Mouse (Mus musculus) cerebral cortex, adult 2 months (tissue): ENCODE results near the gene Rxfp4.

Experiments used
- WGBS: fragments of 180-500 bp; shearing (Covaris S2); methylation state at CpG from one replicate; pipeline ENCODE4 v1.1.7; 2018; 5-methylcytosine and 5-hydroxymethylcytosine counted together

Rxfp4 gene

DNA sequence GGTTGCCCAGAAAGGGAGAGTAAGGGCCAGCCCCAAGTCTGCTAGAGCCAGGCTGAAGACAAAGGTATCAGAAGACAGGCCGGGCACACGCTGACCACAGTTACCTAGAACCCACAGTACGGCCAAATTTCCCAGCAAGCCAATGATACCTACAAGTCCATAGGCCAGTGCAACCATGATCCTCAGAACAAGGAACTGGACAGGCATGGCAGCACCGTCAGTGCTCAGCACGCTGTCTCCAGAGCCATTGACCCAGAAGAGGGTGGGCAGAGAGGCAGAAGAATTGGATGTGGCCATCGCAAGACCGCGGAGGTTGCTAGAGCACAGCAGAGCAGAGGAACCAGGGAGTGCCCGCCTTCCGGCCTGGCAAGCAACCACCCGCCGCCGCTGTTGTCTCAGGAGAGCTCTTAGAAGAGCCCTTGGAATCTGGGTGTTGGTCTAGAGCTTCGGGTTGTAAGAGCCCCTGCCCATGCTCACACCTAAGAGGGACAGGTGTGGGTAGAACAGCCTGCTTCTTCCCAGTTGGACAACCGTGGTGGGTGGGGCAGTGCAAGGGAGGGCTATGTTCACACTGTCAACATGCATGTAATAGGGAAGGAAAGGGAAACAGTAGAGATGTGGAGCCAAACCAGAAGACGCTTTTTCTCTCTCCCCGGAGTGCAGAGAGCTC, at the start of gene Rxfp4:
TSS of gene Rxfp4 (minus strand) at position 297 of the 670 bp plus-strand sequence.
- 89% methylated on average over 17 of the region's 17 CpGs for WGBS

DNA sequence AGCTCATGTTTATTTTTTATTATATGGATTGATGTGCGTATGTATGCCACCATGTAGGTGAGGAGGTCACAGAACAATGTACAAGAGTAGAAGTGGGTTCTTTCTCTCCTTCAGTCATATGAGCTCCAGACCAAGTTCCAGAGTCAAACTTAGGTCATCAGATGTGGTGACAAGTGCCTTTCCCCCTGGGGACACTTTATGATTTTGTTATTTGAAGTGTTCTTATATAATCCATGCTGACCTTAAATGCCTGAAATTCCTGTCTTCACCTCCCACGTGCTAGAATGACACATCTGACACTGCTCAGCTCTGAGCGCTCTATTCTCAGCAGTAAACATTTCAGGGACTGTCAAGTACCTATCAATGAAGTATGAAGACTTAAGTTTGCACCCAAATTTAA, 48.3 kb upstream of the Rxfp4 start:
- WGBS: 59% methylated on average over 3 of the region's 3 CpGs

DNA sequence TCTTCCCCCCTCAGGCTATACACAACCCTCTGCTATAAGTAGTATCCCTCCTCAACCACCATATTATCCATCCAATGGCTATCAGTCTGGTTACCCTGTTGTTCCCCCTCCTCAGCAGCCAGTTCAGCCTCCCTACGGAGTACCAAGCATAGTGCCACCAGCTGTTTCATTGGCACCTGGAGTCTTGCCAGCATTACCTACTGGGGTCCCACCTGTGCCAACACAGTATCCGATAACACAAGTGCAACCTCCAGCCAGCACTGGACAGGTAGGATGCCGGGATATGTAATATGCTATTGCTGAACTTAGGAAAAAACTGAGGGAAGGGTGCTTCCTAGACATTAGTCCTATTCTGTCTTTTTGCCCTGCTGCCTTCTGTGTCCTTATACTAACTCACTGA, 47.3 kb upstream of the Rxfp4 start:
- WGBS: 57% methylated on average over 3 of the region's 3 CpGs

DNA sequence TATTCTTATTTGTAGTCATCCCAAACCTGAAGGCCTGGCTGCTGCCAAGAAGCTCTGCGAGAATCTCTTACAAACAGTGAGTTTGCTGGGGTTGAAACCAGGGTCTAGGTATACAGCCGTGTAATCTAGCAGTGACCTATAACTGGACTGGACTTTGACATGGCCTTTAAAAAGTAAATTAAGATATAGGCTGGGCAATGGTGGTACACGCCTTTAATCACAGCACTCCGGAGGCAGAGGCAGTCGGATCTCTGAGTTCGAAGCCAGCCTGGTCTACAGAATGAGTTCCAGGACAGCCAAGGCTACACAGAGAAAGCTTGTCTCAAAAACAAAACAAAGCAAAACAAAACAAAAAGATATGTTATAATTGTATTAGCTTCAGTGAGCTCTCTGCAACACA, 45.9 kb upstream of the Rxfp4 start:
- 94% methylated on average over 6 of the region's 6 CpGs for WGBS

DNA sequence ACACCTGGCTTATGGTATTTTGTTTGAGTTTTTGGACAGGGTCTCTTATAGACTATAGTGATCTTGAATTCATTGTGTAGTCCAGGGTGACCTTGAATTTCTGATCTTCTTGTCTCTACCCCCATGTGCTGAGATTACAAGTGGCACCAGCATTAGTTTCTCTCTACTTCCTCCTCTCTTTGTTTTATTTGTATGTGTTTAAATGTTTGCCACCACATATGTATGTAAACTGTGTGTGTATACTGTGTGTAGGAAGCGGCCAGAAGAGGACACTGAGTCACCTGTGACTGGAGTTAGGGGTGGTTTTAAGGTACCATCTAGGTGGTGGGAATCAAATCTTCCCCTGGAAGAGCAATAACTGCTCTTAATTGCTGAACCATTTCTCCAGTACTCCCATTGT, 45.1 kb upstream of the Rxfp4 start:
- 88% methylated on average over 1 of the region's 1 CpGs for WGBS

DNA sequence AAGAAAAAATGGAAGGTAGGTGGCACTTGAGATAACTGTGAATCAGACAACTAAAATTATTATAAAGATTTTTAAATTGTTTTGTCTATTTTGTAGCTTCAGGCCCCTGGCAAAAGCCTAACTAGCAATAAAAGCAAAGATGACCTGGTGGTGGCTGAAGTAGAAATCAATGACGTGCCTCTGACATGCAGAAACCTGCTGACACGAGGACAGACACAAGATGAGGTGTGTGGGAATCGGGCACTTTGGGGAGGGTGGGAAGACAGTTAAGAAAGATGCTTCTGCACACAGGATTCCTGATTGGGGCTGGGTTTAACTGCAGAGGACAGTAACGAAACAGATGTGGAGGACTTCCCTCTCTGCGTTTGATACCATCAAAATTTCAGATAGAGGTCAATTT, 36.1 kb upstream of the Rxfp4 start:
- WGBS: 74% methylated on average over 5 of the region's 5 CpGs

DNA sequence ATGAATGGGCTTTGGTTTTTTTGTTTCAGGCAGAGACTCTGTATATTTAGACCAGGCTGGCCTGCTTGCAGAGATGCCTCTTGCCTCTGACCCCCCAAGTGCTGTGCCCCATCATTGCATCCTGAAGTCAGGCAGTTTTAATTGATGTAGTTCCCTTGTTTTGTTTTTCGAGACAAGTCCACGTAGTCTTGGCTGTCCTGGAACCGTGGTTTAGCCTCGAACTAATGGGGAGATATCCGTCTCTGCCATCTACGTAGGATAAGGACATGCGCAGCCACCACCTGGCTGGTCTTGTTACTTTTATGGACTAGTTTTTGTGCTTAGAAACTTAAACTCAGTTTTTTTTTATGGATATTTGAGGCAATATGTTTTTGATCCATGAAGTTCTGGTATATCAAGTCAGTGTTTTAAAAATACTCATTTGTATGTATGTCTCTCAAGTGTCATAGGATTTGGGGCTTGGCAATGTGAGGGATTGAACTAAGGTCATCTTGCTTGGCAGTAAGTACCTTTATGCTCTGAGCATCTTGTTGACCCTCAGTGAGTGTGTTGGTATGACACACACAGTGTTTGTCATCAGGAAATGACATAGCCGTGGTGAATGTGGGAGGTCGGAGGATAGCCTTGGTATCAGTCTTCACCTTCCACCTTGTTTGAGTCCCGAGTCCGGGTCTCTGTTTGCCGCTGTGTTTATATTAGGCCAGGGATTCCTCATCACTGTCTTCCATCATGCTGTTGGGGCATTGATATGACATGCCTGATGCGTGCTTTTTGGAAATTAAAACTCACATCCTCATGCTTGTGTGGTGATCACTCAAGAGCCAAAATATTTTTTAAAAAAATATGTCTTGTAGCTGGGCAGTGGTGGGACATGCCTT, 34.0 kb upstream of the Rxfp4 start:
- WGBS: 30% methylated on average over 13 of the region's 13 CpGs

DNA sequence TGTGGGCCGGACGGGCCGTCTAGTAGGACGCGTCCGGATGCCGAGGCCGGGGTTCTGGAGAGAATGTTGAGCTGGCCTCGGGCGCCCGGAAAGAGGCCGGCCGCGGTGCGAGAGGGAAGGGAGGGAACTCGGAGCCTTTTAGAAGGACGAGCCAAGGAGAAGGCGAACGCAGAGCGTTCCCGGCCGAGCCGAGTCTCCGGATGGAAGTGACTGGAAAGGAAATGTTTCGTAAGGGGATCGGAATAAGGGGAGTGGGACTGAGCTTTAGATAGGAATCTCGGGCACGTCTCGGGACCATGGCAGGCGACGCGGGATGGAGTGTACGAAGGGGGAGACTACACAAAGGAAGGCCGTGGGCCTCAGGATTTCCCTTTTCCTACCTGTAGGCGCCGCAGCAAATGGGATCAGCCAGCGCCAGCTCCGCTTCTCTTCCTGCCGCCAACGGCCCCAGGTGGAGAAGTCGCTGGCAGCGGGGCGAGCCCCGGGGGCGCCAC, 33.1 kb upstream of the Rxfp4 start:
- under 1% methylated on average over 45 of the region's 45 CpGs for WGBS

DNA sequence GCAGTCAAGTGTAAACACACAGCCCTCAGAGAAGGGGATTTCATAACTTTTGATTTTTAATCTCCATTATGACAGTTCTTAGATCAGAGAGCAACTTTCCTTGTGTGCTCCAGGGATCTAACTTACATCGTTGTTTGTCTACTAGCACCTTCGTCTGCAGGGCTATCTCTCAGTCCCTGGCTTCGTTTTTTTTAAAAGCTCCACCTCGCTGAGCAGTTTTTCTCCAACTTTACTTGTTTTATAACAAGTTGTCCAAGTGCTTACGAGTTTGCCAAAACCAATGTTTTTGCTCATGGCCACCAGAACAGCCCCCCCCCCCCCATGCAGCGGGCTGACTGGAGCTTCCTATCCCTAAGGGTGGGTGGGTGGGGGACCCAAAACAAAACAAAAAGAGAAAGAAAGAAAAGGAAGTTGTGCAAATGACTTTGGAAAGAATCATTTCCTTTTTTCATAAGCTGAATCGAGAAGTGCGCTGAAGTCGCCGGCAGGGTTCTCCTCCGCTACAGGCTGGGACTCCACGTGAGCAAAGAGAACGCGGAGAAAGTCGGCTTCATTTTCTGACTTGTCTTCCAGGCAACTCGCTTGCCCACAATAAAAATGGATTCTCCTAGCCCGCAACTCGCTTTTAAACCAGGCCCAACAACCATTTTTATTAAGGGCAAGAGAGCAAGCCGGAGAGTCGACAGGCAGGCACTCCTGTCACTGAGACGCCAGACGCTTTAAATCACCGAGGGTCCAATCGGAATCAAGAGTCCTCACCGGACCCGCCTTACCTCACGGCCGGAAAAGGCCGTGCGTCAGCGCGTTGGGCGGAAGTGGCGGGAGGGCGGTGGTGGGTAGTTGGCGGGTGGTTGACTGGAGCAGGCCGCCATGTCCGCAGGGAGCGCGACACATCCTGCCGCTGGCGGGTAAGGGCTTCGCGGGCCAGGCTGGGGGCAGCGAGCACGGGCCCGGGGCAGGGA, 32.3 kb upstream of the Rxfp4 start, which contains the start of gene Khdc4:
TSS of gene Khdc4 (plus strand) at position 824 of the 962 bp plus-strand sequence.
- under 1% methylated on average over 47 of the region's 47 CpGs for WGBS

DNA sequence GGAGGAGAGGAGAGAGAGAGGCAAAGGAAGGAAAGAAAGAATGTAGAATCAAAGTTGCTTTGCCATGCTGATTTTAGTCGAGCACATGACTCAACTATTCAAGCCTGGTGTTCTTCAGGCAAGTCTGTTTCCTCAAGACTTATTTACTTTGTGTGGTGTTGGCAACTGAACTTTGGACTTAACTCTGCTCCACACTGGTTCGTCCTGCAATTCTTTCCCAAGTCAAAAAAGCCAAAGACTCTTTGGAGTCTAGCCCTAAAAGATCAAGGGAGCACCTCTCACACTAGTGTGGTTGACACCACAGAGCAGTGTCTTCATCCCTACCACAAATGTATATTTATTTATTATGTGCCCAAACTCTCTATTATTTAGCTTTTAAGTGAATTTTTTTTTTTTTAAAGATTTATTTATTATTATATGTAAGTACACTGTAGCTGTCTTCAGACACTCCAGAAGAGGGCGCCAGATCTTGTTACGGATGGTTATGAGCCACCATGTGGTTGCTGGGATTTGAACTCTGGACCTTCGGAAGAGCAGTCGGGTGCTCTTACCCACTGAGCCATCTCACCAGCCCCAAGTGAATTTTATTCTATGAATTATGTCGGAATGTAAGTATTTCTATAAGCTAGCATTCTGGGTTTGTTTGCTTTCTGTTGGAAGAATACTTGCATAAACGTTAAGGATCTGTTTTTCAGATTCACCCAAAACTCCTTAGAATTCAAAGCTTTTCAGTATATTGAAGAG, 31.5 kb upstream of the Rxfp4 start:
- 48% methylated on average over 8 of the region's 8 CpGs for WGBS

DNA sequence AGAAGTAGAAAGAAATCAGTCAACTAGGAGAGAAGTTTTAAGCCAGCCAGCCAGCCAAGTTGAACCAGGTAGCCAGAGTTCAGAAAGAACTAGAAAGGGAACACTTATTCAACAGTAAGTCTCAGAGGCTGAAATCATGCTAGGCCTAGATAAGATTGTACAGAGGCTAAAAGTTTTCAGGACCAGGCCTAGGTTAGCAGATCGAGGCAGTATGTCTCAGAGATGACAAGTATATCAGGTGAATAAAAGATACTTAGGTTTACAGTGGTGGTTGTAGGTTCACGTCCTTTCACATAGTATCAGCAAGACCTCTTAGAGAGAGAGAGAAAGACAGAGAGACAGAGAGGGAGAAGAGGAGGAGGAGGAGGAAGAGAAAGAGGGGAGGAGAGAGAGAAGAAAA, 30.9 kb upstream of the Rxfp4 start:
- WGBS: 93% methylated on average over 2 of the region's 2 CpGs

DNA sequence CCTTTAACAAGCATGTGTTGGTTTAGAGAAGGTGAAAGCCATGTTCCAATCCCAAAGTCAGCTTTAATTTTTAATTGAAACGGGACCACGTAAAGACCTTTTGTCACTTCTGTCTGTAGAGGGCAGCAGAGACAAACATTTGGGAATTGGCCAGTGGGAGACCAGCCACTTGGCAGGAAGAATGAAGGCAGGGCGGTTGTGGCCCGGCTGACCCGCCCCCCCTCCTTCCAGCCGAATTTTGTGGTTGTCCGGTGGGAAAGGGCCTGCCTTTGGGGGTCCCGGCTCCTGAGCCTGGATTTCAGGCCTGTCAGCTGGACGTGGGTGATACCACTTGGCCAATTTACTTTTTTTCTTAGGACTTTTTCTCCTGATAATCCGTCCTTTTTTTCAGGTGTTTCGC, 24.5 kb upstream of the Rxfp4 start:
- WGBS: 7% methylated on average over 11 of the region's 11 CpGs

DNA sequence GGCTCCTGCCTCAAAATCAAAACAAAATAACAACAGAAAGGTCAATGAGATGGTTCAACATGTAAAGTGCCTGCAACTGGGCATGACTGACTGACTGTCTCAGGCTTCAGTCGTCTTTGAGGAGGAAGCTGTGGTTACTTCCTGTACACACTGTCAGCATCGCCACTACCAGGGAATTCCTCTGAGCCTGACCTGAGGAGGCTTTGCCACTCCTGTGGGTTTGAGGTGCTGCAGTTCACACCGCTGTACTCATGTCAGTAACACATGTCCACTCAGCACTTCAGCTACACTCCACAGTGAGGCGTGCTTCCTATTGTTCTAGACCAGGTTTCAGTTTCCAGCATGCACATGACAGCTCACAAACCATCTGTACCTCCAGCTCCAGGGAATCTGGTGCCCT, 11.2 kb upstream of the Rxfp4 start:
- WGBS: 71% methylated on average over 4 of the region's 4 CpGs

DNA sequence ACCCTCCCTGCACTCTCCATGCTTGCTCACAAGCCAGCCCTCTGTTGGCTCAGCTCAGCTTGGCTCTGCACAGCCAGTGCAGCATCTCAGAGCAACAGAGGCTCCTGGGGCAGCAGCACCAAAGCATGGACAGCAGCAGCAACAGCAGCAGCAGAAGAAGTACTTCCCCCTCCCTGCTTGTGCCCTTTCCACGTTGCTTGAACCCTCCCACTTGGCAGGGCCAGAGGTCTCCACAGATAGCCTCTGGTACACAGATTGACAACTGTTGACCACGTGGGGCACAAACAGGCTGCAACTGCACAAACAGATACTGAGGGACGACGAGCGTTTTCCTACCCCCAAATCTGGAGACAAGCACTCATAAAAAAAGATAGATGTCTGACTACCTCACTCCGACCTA, 6.9 kb upstream of the Rxfp4 start:
- WGBS: 52% methylated on average over 6 of the region's 6 CpGs

DNA sequence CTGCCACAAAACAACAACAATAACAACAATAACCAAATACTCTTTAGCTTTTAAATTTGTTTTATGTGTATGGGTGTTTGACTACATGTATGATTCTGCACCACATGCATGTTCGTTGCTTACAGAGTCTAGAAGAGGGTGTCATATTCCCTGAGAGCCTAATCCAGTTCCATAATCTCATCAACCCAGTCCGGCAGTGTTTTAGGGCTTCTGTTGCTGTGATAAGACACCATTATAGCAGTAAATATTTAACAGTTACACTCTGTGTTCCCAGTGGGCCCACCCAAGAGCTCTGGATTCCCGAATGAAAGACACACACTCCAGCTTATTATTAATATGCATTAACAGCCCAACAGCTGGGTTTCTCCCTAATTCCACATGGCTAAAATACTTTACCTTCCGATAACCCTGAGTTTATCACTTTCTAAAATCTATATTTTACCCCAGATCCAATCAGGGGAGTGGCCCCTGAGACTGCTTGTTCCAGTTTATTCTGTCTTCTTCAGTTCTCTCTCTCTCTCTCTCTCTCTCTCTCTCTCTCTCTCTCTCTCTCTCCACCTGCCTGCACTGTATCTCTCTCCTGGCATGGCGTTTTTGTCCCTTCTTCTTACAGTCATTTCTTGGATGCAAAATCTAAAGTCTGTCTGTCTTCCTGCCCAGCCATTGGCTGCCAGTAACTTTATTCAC, 5.6 kb upstream of the Rxfp4 start:
- 78% methylated on average over 5 of the region's 5 CpGs for WGBS

DNA sequence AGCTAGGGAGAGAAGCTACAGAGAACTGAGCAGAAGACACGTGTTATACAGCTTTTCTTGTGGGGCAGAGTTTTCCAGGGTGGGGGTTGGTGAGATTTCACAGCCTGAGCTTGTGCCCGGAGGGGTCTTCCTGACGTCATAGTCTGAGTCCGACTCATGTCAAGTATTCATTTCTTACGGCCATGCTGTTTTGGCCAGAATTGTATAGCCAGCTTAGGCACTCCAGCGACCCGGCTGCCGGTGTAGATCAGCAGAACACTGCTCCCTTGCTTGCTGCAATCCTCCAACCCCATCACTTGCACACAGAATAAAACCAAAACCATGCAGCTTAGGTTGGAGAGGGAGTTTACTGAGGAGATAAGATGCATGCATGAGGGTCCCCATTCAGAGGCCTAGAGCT, 2.7 kb upstream of the Rxfp4 start:
- 83% methylated on average over 8 of the region's 8 CpGs for WGBS

DNA sequence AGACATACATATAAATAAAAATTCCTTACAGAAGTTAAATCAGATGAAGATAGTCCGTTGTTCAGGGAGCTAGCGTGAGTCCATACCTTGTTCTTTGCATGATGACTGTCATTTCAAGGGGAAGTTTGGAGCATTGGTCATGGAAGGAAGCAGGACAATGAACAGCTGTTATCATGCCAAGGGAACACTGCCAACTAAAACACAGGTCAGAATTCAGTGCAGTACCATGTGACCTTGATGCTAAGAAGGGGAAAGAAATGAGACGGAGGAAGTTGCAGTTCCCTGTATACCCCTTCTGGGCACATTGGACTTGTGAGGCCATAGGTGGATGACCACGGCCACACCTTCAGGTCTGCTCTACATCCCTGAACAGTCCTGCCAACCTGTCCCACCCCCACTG, 1.7 kb upstream of the Rxfp4 start:
- 57% methylated on average over 4 of the region's 4 CpGs for WGBS

DNA sequence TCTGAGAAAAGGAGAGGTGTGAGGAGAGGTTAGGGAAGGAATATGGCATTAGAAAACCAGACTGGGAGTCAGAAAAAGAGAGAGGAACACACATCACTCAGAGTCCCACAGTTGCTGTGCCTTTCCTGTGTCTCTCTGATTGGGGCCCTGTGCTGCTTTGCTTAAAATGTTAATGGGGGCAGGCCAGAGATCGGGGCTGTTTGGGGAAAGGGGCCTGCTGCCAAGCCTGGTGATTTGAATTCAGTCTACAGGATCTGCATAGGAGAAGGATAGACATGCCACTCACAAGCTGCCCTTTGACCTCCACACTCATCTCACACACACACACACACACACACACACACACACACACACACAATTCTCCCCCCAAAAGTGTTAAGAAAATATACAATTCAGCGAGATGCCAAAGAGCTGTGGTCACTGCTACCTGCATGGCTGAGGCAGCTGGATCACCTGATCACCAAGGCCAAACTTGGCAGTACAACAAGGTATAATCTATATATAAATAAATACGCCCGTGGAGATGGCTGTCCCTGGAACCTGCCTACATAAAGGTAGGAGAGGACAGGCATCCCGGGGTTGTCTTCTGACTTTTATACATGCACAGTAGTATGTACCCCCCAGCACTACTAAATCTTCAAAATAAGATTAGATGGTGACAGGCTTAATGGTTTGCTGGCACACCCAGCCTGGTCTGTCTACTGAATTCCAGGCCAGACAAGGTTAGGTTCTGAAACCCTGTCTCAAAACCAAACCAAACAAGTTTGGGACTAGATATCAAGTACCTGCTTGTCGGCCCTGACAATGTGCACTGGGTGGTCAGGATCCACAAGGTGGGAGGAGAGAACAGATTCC, 801 bp upstream of the Rxfp4 start:
- 76% methylated on average over 6 of the region's 6 CpGs for WGBS
